Mouse (Mus musculus) left cerebral cortex, adult 8-10 months (tissue): ENCODE data around the gene Cacnb3. TPM values are rescaled to one million over a fixed set of nuclear protein-coding genes. Genes with fewer than 3 reads are reported as not detected.
A peak's percentile ranks its signal among the peaks of the same experiment; 100 is the strongest.

Experiments used
- DNase-seq, 2 experiments: peaks; one replicate each; pipeline ENCODE4 v3.0.0; 2022; ENCODE audit warnings: low spot score in 2 of 2
- total RNA-seq, 4 experiments: library from RNA; stranded (reverse); gene quantifications; 2 replicates each; pipeline ENCODE4 v1.2.4; 2022

Cacnb3 gene
- total RNA-seq, 4 experiments from 2014 or later: 212 to 229 (median 221) TPM

DNA sequence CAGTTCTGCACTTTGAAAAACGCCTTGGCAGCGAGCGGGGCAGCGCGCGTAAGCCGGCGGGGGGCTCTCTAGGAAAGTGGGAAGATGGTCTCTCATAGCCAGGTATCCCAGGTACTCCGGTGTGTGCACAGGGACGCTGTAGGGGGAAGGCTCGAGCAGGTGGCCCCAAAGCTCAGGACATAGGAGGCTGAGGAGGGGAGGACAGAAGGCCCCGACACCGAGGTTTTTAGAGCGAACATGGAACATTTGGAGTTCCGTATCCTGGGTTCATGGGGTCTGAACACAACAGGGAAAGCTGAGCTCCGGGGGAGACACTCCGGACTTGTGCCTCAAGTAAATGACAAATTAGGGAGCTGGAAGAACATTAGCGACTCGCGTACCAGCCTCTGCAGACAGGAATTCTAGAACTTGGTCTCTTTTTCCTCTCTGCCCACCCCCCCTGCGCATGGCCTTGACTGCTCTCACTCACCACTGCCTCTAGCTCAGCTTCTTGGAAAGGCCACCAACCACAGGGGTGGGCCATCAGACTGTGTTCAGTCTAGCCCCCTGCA, 4.7 kb downstream of the Cacnb3 start:
- peak in 1 of 2 experiments; percentile 21 for DNase-seq

GRCm38 (mm10) chr15:98636517-98636916, 5.9 kb downstream of the Cacnb3 start:
- DNase-seq: peak in 1 of 2 experiments; percentile 82

DNA sequence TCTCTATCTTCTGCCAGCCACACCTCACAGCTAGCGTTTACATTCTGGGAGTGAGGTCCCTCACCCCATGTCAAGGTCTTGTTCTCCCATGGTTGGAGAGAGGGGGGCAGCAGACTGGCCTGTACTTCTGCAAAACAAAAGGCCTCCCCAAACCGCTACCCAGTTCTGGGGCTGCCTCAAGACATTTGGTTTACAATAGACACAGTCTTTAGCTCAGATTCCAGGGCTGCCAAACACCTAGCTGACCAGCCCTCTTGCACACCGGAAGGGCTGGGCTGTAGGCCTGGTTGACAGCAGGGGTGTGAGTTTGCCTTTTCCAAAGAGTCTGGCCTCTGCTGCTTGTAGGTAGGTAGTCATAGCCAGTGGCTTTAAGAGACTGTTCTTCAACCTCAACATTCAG, 6.5 kb downstream of the Cacnb3 start:
- DNase-seq: no peak

DNA sequence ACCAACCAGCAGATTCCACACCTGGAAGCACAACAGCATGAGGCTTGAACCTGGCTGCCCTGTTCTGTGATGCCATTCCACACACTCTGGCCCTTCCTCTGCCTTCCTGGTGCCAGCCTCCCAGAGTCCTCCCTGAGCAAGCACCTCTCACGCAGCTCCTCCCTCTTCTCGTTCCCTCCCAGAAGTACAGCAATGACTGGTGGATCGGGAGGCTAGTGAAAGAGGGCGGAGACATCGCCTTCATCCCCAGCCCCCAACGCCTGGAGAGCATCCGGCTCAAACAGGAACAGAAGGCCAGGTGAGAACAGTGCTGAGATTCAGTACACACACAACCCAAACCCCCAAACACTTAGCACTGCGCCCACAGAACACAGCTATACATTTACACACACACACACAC, 9.5 kb downstream of the Cacnb3 start:
- no peak for DNase-seq

DNA sequence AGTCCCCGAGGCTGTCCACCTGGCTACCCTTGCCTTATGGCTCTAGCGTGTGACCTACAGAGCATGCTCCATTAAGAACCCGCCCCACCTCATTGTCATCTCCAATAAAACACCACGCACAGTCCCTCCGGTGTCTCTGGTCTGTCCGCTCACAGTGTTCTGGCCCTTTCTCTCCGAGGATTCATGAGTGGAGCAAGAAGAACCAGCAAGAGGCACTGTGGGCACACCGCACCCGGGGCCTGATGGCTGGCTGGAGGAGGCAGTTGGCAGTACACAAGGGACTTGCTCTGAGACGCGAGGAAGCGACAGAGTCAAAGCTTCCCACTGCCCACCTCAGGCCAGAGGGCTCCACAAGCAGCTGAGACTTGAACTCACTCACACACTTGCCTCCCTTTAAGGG, 13.8 kb downstream of the Cacnb3 start:
- no peak for DNase-seq

DNA sequence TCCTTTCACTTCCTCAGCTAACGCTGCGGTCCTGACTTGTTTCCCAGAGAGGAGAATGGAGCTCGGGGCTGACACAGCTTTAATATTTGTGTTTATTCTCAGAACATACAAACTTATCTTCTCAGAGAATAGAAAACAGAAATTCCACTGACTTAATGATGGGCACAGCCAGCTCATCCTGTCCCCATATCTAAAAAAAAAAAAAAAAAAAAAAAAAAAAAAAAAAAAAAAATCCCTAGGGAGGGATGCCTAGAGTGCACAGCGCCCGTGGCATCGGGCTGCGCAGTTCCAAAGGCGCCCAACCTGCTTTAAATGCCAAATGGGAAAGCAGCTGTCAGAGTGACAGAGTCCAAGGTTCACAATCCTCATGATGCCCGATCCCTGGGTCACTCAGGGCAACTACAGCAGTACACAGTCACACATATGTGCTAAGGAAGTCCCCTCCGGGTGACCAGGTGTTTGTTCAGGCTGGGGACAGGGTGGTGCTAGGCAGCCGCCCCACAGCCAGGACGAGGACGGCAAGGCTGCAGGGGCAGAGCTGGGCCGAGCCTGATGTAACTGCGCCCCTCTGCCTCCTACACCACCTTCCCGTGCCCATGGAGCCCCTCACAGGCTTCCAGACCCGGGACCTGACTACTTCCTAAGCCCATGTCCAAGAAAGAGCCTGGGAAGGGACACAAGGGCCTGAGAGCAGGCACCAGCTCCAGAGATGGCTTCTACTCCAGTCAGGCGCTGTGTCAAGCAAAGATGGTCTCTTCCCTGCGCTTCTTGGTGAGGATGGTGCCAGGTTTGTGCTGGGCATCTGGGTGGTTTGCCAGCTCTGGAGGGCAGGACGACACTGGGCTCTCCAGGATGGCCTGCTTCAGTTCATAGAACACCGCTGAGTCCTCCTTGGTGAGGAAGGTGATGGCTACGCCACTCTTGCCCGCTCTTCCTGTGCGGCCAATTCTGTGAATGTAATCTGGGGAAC, 14.7 kb downstream of the Cacnb3 start:
- DNase-seq: no peak

DNA sequence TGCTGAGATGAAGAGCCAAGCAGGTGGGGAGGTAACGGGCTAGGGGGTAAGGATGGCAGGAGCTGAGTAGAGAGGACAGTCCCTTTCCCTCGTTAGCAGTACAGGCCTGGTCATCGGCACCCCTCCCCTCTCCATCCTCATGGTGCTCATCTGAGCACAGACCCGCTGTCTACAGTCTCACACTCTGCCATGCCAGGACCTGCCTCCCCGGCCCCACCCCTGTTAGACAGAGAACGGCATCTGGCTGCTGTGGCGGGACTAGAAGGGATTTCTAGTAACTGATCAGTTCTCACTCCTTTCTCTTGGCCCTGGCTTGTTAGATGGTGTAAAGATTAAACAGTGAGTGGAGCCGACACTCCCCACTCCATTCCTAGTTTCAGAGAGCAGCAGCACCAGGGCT, 16.1 kb downstream of the Cacnb3 start:
- DNase-seq: no peak

GRCm38 (mm10) chr15:98647308-98647707, 16.7 kb downstream of the Cacnb3 start:
- DNase-seq: peak in 1 of 2 experiments; percentile 27

GRCm38 (mm10) chr15:98648071-98648470, 17.4 kb downstream of the Cacnb3 start:
- peak in 1 of 2 experiments; percentile 30 for DNase-seq

DNA sequence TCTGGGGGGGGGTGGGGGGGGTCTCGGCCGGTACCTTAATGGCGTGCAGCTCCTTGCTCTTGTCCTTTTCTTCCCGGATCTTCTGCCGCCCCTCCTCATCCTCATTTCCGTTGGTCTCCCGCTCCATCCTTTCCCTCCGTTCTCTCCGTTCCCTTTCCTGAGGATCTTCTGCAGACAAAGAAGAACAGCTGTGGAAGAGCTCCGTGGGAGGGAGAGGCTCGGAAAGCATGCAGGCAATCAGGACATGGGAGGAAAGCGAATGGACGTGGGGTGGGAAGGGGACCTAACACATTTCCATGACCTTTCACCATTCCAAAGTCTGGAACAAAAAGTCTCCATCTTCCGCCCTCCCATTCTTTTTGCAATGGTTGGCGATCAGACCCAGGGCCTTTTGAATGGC, 20.8 kb downstream of the Cacnb3 start:
- no peak for DNase-seq

DNA sequence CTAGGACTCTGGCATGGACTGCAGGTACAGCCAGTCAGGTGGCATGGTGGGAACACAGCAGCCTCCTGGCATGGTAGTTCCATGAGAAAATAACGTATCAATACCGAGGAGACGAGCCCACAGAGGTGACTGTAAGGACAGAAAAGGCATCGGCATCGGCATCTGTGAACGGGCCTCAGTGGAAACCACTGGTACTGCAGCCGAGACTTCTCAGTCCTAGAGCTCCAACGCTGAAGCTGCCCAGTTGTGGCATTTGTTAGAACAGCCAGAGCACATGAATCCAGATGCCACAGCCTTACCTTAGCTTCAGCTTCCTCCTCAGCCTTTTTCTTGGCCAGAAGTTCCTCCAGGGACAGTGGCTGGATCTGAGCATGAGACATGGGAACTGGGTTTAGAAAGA, 21.5 kb downstream of the Cacnb3 start:
- no peak for DNase-seq

DNA sequence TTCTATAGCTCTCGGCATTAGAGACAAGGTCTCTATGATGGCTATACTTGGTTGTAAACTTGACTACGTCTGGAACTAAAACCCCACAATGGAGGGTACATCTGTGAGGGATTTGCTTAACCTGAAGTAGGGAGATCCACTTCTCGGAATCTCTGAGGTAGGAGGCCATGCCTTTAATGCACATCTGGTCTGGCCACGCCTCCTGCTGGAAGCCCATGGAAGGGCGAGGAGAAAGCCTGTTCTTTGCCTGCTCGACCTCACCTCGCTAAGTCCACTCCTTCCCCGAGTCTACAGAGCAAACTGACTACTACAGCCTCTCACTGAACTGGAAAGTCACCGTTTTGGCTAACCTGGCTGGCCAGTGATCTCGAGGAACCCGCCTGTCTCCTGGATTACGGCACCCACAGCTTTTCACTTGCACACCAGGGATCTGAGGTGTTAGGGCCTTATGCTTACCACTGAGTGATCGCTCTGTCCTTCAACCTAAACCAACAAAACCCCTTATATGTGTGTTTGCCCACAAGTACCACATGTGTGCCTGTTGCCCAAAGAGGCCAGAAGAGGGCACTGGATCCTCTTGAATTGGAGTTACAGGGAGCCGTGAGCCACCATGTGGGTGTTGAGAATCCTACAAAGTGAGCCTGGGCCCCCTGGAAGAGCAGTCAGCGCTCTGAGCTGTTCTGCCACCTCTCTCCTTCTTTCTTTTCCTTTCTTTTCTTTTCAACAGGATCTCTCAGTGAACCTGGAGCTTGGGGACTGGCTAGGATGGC, 26.5 kb downstream of the Cacnb3 start:
- DNase-seq: no peak

GRCm38 (mm10) chr15:98662198-98662566, 31.5 kb downstream of the Cacnb3 start:
- DNase-seq: no peak

DNA sequence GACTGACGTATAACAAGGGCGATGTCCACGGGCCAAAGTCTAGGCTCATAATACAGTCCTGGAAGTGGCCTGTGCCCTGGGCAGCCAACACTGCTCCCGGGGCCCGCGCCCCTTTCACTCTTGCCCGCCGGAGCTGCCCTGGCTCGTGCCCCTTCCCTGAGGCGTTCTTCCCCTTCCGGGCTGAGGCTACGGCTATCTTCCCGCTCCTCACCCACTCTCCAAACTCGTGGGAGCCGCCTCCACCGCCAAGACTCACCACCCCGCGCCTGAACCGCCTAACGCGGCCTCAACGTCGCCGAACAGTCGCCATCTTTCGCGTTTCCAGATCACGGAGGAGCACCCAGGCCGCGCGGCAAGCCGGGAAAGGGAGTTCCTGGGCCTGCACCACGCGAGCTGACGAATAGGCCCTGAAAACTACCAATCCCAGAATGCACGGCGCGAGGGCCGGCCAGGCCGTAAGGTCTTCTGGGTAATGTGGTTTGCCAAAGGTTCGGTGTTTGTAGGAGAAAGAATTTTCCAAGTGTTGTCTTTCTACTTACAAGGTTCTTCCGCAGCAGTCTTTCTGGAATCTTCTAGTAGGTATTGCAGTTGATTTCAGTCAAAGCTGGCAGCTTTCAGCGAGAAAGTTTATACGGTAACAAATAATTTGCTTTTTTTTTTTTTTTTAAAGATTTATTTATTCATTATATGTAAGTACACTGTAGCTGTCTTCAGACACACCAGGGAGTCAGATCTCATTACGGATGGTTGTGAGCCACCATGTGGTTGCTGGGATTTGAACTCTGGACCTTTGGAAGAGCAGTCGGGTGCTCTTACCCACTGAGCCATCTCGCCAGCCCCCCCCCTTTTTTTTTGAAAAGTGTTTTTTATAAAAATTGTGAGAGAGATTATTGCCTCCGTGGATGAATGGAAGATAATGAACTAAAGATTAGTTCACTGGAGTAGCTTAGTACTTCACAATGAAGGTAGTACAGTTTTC, 32.2 kb downstream of the Cacnb3 start, which contains the start of gene Ddx23:
TSS of gene Ddx23 (minus strand) at position 328 of the 979 bp plus-strand sequence.
- DNase-seq: peak; percentile 90 to 96

- no peak for DNase-seq
These were observed 33.6 kb downstream of the Cacnb3 start for GRCm38 (mm10) chr15:98664042-98664907.

GRCm38 (mm10) chr15:98672592-98672991, 42.0 kb downstream of the Cacnb3 start:
- no peak for DNase-seq

GRCm38 (mm10) chr15:98673732-98674131, 43.1 kb downstream of the Cacnb3 start:
- no peak for DNase-seq

DNA sequence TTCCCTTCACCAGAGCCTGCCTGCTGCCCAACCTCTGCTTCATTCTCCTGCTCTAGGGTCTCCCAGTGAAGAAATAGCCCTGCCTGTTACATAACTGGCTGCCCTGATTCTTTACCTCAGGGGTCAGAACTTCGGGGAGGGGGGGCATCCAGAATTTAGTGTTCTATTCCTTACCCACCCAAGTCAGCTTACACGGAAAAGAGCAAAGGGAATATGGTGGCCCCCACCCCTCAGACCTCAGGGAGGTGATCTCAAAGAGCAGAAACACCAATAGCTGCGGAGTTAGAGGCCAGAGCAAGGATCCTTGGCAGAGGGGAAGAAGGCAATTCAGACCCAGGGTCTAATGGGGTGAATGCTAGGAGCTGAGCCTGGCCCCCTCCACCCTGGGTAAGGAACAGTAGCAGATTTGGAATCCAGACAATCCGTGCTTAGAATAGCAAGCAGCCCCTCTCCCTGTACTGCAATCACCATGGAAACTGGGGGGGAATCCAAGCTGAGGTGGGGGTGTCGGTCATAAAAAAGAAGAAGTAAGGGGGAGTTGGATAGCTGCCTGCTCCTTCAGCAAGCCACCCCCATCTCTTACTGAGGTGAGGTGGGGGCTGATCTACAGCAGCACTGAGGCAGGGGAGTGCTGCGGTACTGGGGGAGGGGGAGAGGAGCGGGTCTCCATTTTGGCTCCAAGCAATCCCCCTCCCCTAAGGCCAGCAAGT, 43.8 kb downstream of the Cacnb3 start:
- no peak for DNase-seq

DNA sequence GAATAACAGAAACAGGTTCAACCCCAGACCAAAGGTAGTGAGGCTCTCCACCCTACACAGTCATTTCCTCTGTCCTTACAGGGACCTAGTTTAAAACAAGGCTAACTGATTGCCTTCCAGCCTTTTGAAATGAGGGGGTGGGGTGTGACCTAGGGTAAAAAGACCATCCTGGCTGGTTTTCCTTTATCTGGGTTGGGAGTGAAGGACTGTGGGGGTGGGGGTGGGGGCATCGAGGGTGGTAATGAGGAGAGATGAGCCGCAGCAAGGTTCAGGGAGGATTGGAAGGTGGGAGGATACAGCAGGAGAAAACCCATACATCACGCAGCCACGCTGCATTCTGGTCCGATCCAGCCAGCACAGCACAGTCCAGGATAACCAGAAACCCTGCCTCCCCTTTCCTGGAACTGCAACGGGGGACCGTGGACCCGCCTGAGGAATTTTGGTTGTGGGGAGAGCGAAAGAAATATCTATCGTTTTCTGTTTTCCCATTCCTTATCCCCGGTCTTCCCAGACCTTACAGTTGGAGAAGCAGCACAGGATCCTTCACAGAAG, 44.4 kb downstream of the Cacnb3 start:
- DNase-seq: no peak
